Mouse (Mus musculus): ENCODE data around the gene Anks1.

Gene Anks1

GRCm38 (mm10) chr17:27964607-27965006 is 55.5 kb downstream of the Anks1 start:
- Histone ChIP-seq H3K9me3 (ENCODE audit: low read length) (no peaks in the 10 kb centered on the region), H3K4me3 (replicated peaks; ENCODE audit: low read length) (no peak overlapping the region), H3K36me3 (ENCODE audit: insufficient read depth, low read length) (no peaks in the 10 kb centered on the region; the same call in 1 of the 2 replicates), H3K27me3 (ENCODE audit: insufficient read depth, low read length) (no peaks in the 10 kb centered on the region), H3K4me1 (replicated peaks; ENCODE audit: low read depth, low read length) (peaks cover 65% of the 10 kb centered on the region)
- TF ChIP-seq CTCF (conservative IDR thresholded peaks at IDR 0.05; ENCODE audit: low read length) (no peak), POU5F1 (IDR thresholded peaks at IDR 0.05; ENCODE audit: borderline replicate concordance, low read length) (no peak), NANOG (IDR thresholded peaks at IDR 0.05; ENCODE audit: borderline replicate concordance, low read length) (no peak)

GRCm38 (mm10) chr17:27965292-27965691 is 56.2 kb downstream of the Anks1 start:
- no peaks in the 10 kb centered on the region; the same call in 1 of the 2 replicates for H3K36me3 ChIP-seq (ENCODE audit: insufficient read depth, low read length)
- no peak for TF ChIP-seq NANOG (IDR thresholded peaks at IDR 0.05; ENCODE audit: borderline replicate concordance, low read length)
- TF ChIP-seq CTCF (conservative IDR thresholded peaks at IDR 0.05; ENCODE audit: low read length): no peak
- TF ChIP-seq POU5F1 (IDR thresholded peaks at IDR 0.05; ENCODE audit: borderline replicate concordance, low read length): no peak

GRCm38 (mm10) chr17:27966056-27966455 is 57.0 kb downstream of the Anks1 start:
- H3K9me3 ChIP-seq (ENCODE audit: low read length): no peaks in the 10 kb centered on the region
- no peaks in the 10 kb centered on the region for H3K27me3 ChIP-seq (ENCODE audit: insufficient read depth, low read length)
- no peaks in the 10 kb centered on the region; the same call in 1 of the 2 replicates for H3K36me3 ChIP-seq (ENCODE audit: insufficient read depth, low read length)
- peaks cover 79% of the 10 kb centered on the region for H3K4me1 ChIP-seq (replicated peaks; ENCODE audit: low read depth, low read length)
- no peak for TF ChIP-seq POU5F1 (IDR thresholded peaks at IDR 0.05; ENCODE audit: borderline replicate concordance, low read length)
- H3K4me3 ChIP-seq (replicated peaks; ENCODE audit: low read length): no peak overlapping the region

More at GRCm38 (mm10) chr17:27965292-27965691, 56.2 kb downstream of the Anks1 start:
- peaks cover 72% of the 10 kb centered on the region for H3K4me1 ChIP-seq (replicated peaks; ENCODE audit: low read depth, low read length)
- H3K4me3 ChIP-seq (replicated peaks; ENCODE audit: low read length): no peak overlapping the region
- no peaks in the 10 kb centered on the region for H3K9me3 ChIP-seq (ENCODE audit: low read length)
- H3K27me3 ChIP-seq (ENCODE audit: insufficient read depth, low read length): no peaks in the 10 kb centered on the region

- peaks cover 84% of the 10 kb centered on the region for H3K4me1 ChIP-seq (replicated peaks; ENCODE audit: low read depth, low read length)
- H3K36me3 ChIP-seq (ENCODE audit: insufficient read depth, low read length): peaks cover 3% of the 10 kb centered on the region; the same call in 1 of the 2 replicates
- no peak overlapping the region for H3K4me3 ChIP-seq (replicated peaks; ENCODE audit: low read length)
- no peaks in the 10 kb centered on the region for H3K9me3 ChIP-seq (ENCODE audit: low read length)
- TF ChIP-seq NANOG (IDR thresholded peaks at IDR 0.05; ENCODE audit: borderline replicate concordance, low read length) (no peak), POU5F1 (IDR thresholded peaks at IDR 0.05; ENCODE audit: borderline replicate concordance, low read length) (no peak), CTCF (conservative IDR thresholded peaks at IDR 0.05; ENCODE audit: low read length) (no peak)
- no peaks in the 10 kb centered on the region for H3K27me3 ChIP-seq (ENCODE audit: insufficient read depth, low read length)
These were observed 57.5 kb downstream of the Anks1 start for GRCm38 (mm10) chr17:27966508-27967021.

DNA sequence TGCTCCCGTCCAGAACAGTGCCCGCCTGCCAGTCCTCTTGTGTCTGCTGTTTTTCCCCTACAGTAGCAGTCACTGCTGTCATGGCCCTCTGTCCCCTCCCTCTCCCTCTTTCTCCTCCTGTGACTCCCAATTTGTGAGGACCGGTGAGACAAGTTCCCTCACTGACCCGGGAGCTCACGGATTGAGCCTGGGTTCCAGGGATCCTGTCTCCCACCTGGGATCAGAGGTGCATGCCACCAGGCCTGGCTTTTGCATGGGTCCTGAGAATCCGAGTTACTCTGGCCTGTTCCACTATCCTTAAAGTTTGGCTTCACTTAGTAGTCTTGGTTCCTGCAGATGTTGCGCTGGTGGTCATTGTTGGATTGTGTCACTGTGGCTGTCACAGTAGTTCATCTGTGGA is 58.4 kb downstream of the Anks1 start:
- Histone ChIP-seq H3K9me3 (ENCODE audit: low read length) (no peaks in the 10 kb centered on the region), H3K4me1 (replicated peaks; ENCODE audit: low read depth, low read length) (peaks cover 85% of the 10 kb centered on the region), H3K27me3 (ENCODE audit: insufficient read depth, low read length) (no peaks in the 10 kb centered on the region), H3K36me3 (ENCODE audit: insufficient read depth, low read length) (peaks cover 3% of the 10 kb centered on the region; the same call in 1 of the 2 replicates), H3K4me3 (replicated peaks; ENCODE audit: low read length) (no peak overlapping the region)
- no peak for TF ChIP-seq CTCF (conservative IDR thresholded peaks at IDR 0.05; ENCODE audit: low read length)
- TF ChIP-seq NANOG (IDR thresholded peaks at IDR 0.05; ENCODE audit: borderline replicate concordance, low read length): no peak
- no peak for TF ChIP-seq POU5F1 (IDR thresholded peaks at IDR 0.05; ENCODE audit: borderline replicate concordance, low read length)

DNA sequence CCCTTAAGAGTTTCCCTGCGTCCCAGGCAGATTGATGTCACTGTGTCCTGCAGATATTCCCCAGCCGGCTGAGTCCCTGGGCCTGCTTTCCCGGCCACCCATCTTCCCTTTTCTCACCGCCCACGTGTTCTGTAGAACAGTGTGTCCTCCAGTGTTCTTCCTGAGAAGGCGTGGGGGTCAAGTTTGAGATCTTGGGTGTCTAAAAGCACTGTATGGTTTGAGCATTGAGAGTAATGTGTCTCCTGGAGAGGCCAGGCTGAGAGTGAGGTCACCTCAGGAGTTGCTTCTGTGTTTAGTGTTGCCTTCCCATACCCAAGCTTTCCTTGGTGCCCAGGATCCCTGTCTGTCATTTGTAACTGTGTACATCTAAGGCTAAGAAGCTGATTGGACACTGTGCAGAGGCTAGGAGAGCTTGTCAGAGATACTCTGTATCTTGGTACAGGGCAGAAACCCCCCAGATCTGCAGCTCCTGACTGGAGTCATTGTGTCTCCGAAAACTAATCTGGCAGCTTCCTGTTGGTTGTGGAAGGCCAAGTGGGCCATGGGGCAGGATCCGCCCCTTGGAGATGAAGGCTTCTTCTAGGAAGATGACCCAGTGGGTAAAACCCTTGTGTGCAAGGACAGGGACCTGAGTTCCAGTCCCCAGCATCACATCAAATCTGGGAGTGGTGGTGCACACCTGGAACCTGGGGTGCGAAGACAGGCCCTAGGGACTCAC is 59.1 kb downstream of the Anks1 start:
- H3K9me3 ChIP-seq (ENCODE audit: low read length): no peaks in the 10 kb centered on the region
- TF ChIP-seq CTCF (conservative IDR thresholded peaks at IDR 0.05; ENCODE audit: low read length) (no peak), POU5F1 (IDR thresholded peaks at IDR 0.05; ENCODE audit: borderline replicate concordance, low read length) (no peak), NANOG (IDR thresholded peaks at IDR 0.05; ENCODE audit: borderline replicate concordance, low read length) (no peak)
- no peaks in the 10 kb centered on the region for H3K27me3 ChIP-seq (ENCODE audit: insufficient read depth, low read length)
- H3K4me1 ChIP-seq (replicated peaks; ENCODE audit: low read depth, low read length): peaks cover 85% of the 10 kb centered on the region
- peaks cover 3% of the 10 kb centered on the region; the same call in 1 of the 2 replicates for H3K36me3 ChIP-seq (ENCODE audit: insufficient read depth, low read length)
- H3K4me3 ChIP-seq (replicated peaks; ENCODE audit: low read length): no peak overlapping the region

- H3K4me1 ChIP-seq (replicated peaks; ENCODE audit: low read depth, low read length): peaks cover 78% of the 10 kb centered on the region
- TF ChIP-seq POU5F1 (IDR thresholded peaks at IDR 0.05; ENCODE audit: borderline replicate concordance, low read length) (no peak), CTCF (conservative IDR thresholded peaks at IDR 0.05; ENCODE audit: low read length) (no peak), NANOG (IDR thresholded peaks at IDR 0.05; ENCODE audit: borderline replicate concordance, low read length) (no peak)
These were observed 59.8 kb downstream of the Anks1 start for GRCm38 (mm10) chr17:27968903-27969302.

DNA sequence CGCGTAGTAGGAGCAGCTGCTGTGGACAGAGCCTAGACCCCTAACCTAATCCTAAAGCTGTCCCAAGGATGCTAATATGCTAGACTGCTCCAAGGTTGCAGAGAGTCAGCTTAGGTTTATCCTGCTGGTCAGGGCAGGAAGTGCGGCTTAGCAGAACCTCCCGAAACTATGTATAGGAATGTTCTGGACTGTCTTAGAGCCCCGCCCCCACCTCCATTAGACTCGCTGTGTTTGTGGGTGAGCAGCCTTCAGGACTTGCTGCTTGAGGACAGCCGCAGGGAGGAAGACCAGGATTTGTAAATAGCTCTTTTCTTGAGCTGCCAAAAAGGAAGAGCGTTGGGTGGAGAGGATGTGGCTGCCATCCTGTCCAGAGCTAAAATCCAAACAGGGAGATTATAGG is 60.3 kb downstream of the Anks1 start:
- Histone ChIP-seq H3K4me1 (replicated peaks; ENCODE audit: low read depth, low read length) (peaks cover 77% of the 10 kb centered on the region), H3K4me3 (replicated peaks; ENCODE audit: low read length) (no peak overlapping the region), H3K36me3 (ENCODE audit: insufficient read depth, low read length) (peaks cover 3% of the 10 kb centered on the region; the same call in 1 of the 2 replicates), H3K27me3 (ENCODE audit: insufficient read depth, low read length) (no peaks in the 10 kb centered on the region), H3K9me3 (ENCODE audit: low read length) (no peaks in the 10 kb centered on the region)
- TF ChIP-seq NANOG (IDR thresholded peaks at IDR 0.05; ENCODE audit: borderline replicate concordance, low read length) (no peak), CTCF (conservative IDR thresholded peaks at IDR 0.05; ENCODE audit: low read length) (peak; percentile 42)

More at GRCm38 (mm10) chr17:27968903-27969302, 59.8 kb downstream of the Anks1 start:
- H3K36me3 ChIP-seq (ENCODE audit: insufficient read depth, low read length): peaks cover 3% of the 10 kb centered on the region; the same call in 1 of the 2 replicates
- H3K27me3 ChIP-seq (ENCODE audit: insufficient read depth, low read length): no peaks in the 10 kb centered on the region
- no peak overlapping the region for H3K4me3 ChIP-seq (replicated peaks; ENCODE audit: low read length)
- no peaks in the 10 kb centered on the region for H3K9me3 ChIP-seq (ENCODE audit: low read length)

Data from E14TG2a.4 (cell line).